Mouse (Mus musculus) hindbrain, embryonic 16.5 days (tissue): ENCODE results near the gene Prex1. TPM values are rescaled to one million over a fixed set of nuclear protein-coding genes. Genes with fewer than 3 reads are reported as not detected.

Experiments
- ATAC-seq: fragments of 200-750 bp; cut with Nextera tagmentation; 2 replicates; pipeline ENCODE4 v1.8.0; 2017; ENCODE audit warnings: moderate TSS enrichment, moderate library complexity
- H3K27ac ChIP-seq: fragments of 300-500 bp; sonication (generic); 2 replicates; pipeline ENCODE4 v1.5.1; 2014; ENCODE audit warnings: low read depth, mild to moderate bottlenecking, control low read depth, low read length, moderate library complexity
- H3K27me3 ChIP-seq: fragments of 300-500 bp; sonication (generic); replicated peaks from 2 replicates; pipeline ENCODE4 v1.6.1; 2014; ENCODE audit warnings: low read length; ENCODE audit not compliant: control insufficient read depth, insufficient read depth
- H3K36me3 ChIP-seq: fragments of 300-500 bp; sonication (generic); 2 replicates; pipeline ENCODE4 v1.6.1; 2014; ENCODE audit warnings: mild to moderate bottlenecking, low read length, moderate library complexity, mixed read lengths; ENCODE audit not compliant: control insufficient read depth, insufficient read depth
- H3K4me1 ChIP-seq: fragments of 300-500 bp; sonication (generic); 2 replicates; pipeline ENCODE4 v1.6.1; 2014; ENCODE audit warnings: low read depth, low read length; ENCODE audit not compliant: control insufficient read depth, insufficient read depth
- H3K4me2 ChIP-seq: fragments of 300-500 bp; sonication (generic); 2 replicates; pipeline ENCODE4 v1.6.1; 2014; ENCODE audit warnings: mild to moderate bottlenecking, low read length, control low read depth, moderate library complexity
- H3K4me3 ChIP-seq: fragments of 300-500 bp; sonication (generic); 2 replicates; pipeline ENCODE4 v1.5.1; 2014; ENCODE audit warnings: mild to moderate bottlenecking, low read length, control low read depth, moderate library complexity
- H3K9ac ChIP-seq: fragments of 300-500 bp; sonication (generic); 2 replicates; pipeline ENCODE4 v1.6.1; 2014; ENCODE audit warnings: low read depth, mild to moderate bottlenecking, control low read depth, low read length, moderate library complexity
- H3K9me3 ChIP-seq: fragments of 300-500 bp; sonication (generic); 2 replicates; pipeline ENCODE4 v1.6.1; 2014; ENCODE audit warnings: mild to moderate bottlenecking, low read length, moderate library complexity; ENCODE audit not compliant: control insufficient read depth
- WGBS: fragments of 180-500 bp; shearing (Covaris S2); extraction: QIAGEN DNeasy Blood & Tissue Kit; methylation state at CpG from one replicate; pipeline ENCODE4 v1.1.7; 2014; 5-methylcytosine and 5-hydroxymethylcytosine counted together
- polyA plus RNA-seq: library from polyadenylated mRNA; unstranded; fragments of >200 nt; fragmentation: Nextera tagmentation; extraction: Ambion mirVana; gene quantifications from 2 replicates; pipeline ENCODE4 v1.2.1, GENCODE M21; 2015

Gene Prex1
- polyA plus RNA-seq, 1 experiment from 2014 or later, result 27.3 TPM

DNA sequence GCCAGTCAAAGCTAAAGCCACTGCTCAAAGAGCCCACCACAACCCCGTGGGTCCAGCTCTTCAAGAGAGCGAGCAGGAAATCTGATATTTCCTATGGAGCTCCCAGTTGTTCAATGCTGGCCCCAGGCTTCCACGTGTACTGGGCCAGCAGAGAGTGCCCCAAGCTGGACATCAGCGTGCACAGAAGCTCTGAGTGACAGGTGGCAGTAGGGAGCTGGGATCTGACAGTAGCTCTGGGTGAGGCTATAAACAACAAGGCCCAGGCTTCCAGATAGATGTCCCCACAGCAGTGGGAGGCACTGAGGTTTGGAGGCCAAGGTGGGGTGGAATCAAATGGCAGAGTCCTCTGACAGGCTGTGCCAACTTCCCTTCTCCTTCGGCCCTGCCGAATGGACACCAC lies 107.6 kb downstream of the Prex1 start:
- Histone ChIP-seq H3K9me3 (no peaks in the 10 kb centered on the region), H3K4me1 (no peaks in the 10 kb centered on the region), H3K4me2 (no peak overlapping the region), H3K27ac (no peak overlapping the region), H3K36me3 (peaks cover 4% of the 10 kb centered on the region; the same call in 1 of the 2 replicates), H3K4me3 (no peak overlapping the region), H3K9ac (no peak overlapping the region), H3K27me3 (no peaks in the 10 kb centered on the region)
- no peak for ATAC-seq
- 76% methylated on average over 6 of the region's 6 CpGs for WGBS

- Histone ChIP-seq H3K9me3 (no peaks in the 10 kb centered on the region), H3K4me1 (no peaks in the 10 kb centered on the region), H3K27ac (no peak overlapping the region), H3K36me3 (peaks cover 7% of the 10 kb centered on the region; the same call in 1 of the 2 replicates), H3K4me3 (no peak overlapping the region), H3K27me3 (no peaks in the 10 kb centered on the region), H3K4me2 (no peak overlapping the region), H3K9ac (no peak overlapping the region)
- 76% methylated on average over 12 of the region's 12 CpGs for WGBS
- no peak for ATAC-seq
Measured at GRCm38 (mm10) chr2:166605164-166605831, 108.3 kb downstream of the Prex1 start.

GRCm38 (mm10) chr2:166602948-166603347 lies 110.7 kb downstream of the Prex1 start:
- Histone ChIP-seq H3K4me2 (no peak overlapping the region), H3K4me3 (no peak overlapping the region), H3K27me3 (no peaks in the 10 kb centered on the region), H3K4me1 (no peaks in the 10 kb centered on the region), H3K27ac (no peak overlapping the region), H3K36me3 (peaks cover 7% of the 10 kb centered on the region; the same call in 1 of the 2 replicates), H3K9me3 (no peaks in the 10 kb centered on the region), H3K9ac (no peak overlapping the region)
- WGBS, result 100% methylated on average over 3 of the region's 3 CpGs
- no peak for ATAC-seq

- no peak overlapping the region for H3K9ac ChIP-seq
- WGBS, result 94% methylated on average over 18 of the region's 18 CpGs
- H3K27ac ChIP-seq, result no peak overlapping the region
- H3K9me3 ChIP-seq, result no peaks in the 10 kb centered on the region
- H3K36me3 ChIP-seq, result peaks cover 7% of the 10 kb centered on the region; the same call in 1 of the 2 replicates
- H3K4me3 ChIP-seq, result no peak overlapping the region
- no peak for ATAC-seq
- H3K4me1 ChIP-seq, result no peaks in the 10 kb centered on the region
- no peak overlapping the region for H3K4me2 ChIP-seq
- H3K27me3 ChIP-seq, result no peaks in the 10 kb centered on the region
Measured at GRCm38 (mm10) chr2:166601420-166601819, 112.2 kb downstream of the Prex1 start.

DNA sequence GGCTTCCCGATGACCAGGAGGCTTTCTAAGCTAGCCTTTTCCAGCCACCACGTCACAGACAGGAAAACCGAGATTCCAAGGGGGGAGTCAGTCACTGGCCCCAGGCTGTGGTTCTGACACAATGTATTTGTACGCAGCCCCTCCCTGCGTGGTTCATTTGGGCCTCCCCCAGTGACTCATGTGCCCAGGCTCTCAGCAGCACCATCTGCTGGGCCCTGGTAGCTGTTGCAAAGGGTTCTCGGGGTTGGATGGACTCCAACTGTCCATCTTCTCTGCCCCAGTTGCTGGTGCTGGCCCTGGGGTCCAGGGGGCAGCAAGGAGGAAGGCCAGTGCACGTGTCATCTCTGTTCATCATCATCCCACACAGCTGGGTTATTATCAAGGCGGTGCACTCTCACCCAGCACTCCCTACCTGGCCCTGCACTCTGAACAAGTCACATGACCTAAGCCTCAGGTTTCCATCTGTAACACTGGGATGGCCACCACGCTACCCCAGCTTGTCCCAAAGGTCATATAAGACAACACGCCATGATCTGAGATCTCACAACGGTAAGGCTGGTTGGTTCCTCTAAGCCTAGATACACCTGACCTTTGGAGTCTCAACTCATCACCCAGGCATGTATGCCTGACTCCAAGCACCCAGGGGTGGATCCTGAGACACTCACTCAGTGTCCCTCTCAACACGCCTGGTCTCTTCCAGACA lies 115.0 kb downstream of the Prex1 start:
- no peaks in the 10 kb centered on the region for H3K4me1 ChIP-seq
- H3K36me3 ChIP-seq, result peaks cover 7% of the 10 kb centered on the region; the same call in 1 of the 2 replicates
- no peak for ATAC-seq
- H3K4me2 ChIP-seq, result no peak overlapping the region
- no peak overlapping the region for H3K9ac ChIP-seq
- H3K4me3 ChIP-seq, result no peak overlapping the region
- no peaks in the 10 kb centered on the region for H3K9me3 ChIP-seq
- H3K27me3 ChIP-seq, result no peaks in the 10 kb centered on the region
- H3K27ac ChIP-seq, result no peak overlapping the region
- WGBS, result 90% methylated on average over 12 of the region's 12 CpGs

DNA sequence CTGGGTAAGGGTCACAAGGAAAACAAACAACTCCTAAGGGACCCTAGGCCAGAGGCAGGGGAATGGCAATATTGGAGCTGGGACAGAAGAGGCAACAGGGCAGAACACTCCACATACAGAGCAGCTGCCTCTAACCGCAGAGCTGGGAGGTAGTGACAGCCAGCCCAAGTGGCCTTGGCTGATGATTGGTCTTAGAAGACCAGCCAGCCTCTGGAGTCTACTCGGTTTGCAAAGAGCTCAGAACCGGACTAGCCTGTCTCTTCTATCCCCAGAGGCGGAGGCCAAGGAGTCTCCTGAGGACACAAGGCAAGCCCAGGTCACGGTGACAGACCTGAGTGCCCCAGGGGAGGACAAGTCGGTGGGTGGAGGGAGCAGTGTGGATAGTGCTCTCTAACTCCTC lies 115.9 kb downstream of the Prex1 start:
- H3K9me3 ChIP-seq, result no peaks in the 10 kb centered on the region

GRCm38 (mm10) chr2:166592034-166592912 lies 121.4 kb downstream of the Prex1 start:
- 44% methylated on average over 21 of the region's 21 CpGs for WGBS
- no peaks in the 10 kb centered on the region for H3K27me3 ChIP-seq

More for the DNA sequence above, 115.9 kb downstream of the Prex1 start:
- 82% methylated on average over 6 of the region's 6 CpGs for WGBS
- ATAC-seq, result no peak
- Histone ChIP-seq H3K9ac (no peak overlapping the region), H3K4me3 (no peak overlapping the region), H3K4me1 (no peaks in the 10 kb centered on the region), H3K36me3 (peaks cover 10% of the 10 kb centered on the region), H3K4me2 (no peak overlapping the region), H3K27me3 (no peaks in the 10 kb centered on the region), H3K27ac (no peak overlapping the region)

DNA sequence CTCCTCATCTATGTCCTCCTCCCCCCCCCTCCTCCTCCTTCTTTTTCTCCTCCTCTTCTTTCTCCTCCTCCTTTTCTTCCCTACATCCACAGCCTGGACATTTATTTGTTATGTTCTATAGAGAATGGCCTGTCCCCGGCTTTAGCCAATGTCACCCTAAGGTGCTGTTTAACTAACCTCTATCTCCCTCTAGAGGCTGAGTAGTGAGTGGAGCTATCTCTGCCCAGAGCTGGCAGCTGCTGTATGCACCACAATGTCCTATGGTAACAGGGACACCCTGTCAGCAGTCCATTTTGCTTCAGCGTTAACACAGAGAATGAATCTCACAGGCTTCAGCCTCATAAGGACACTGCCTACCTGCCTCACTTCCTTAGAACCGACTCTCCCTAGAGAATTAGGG lies 129.1 kb downstream of the Prex1 start:
- no peak for ATAC-seq
- Histone ChIP-seq H3K27me3 (no peaks in the 10 kb centered on the region), H3K36me3 (peaks cover 8% of the 10 kb centered on the region; the same call in 1 of the 2 replicates), H3K4me2 (no peak overlapping the region), H3K27ac (no peak overlapping the region), H3K9me3 (no peaks in the 10 kb centered on the region), H3K9ac (no peak overlapping the region), H3K4me1 (no peaks in the 10 kb centered on the region), H3K4me3 (no peak overlapping the region)
- 84% methylated on average over 3 of the region's 3 CpGs for WGBS

More at GRCm38 (mm10) chr2:166592034-166592912, 121.4 kb downstream of the Prex1 start:
- no peak overlapping the region for H3K4me3 ChIP-seq
- no peak overlapping the region for H3K27ac ChIP-seq
- peak; percentile 60 for ATAC-seq
- no peaks in the 10 kb centered on the region for H3K9me3 ChIP-seq
- no peaks in the 10 kb centered on the region for H3K4me1 ChIP-seq
- H3K4me2 ChIP-seq, result no peak overlapping the region
- H3K9ac ChIP-seq, result no peak overlapping the region
- peaks cover 3% of the 10 kb centered on the region for H3K36me3 ChIP-seq

DNA sequence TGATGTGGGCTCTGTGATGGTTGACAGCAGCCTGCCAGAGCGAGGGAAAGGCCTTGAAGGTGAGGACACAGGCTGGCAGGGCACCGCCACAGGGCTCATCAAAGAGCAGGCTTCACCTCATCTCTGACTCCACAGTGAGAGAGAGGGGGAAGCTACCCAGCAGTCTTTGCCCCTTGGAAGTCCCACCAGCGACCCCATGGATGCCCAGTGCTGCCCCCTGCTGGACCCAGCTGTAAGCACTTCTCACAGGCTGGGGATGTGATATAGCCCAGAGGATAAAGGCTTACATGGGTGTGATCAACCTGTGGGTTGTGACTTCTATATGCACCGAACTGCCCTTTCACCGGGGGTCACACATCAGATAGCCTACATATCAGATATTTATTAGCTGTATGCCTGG lies 130.3 kb downstream of the Prex1 start:
- Histone ChIP-seq H3K27ac (no peak overlapping the region), H3K4me2 (no peak overlapping the region), H3K9ac (no peak overlapping the region), H3K4me1 (no peaks in the 10 kb centered on the region), H3K27me3 (no peaks in the 10 kb centered on the region), H3K9me3 (no peaks in the 10 kb centered on the region), H3K4me3 (no peak overlapping the region), H3K36me3 (peaks cover 8% of the 10 kb centered on the region; the same call in 1 of the 2 replicates)
- WGBS, result 93% methylated on average over 5 of the region's 5 CpGs
- no peak for ATAC-seq
